Mouse (Mus musculus) kidney, postnatal 36 days (tissue): ENCODE data around the gene Itpr3.

Experiments
- DNase-seq, 2 experiments: peaks; one replicate each; pipeline ENCODE4 v3.0.0; 2021 to 2022; ENCODE audit warnings: mixed read lengths in 2 of 2

Itpr3 gene

GRCm38 (mm10) chr17:27120561-27121024, 63.5 kb downstream of the Itpr3 start:
- DNase-seq: peak; percentile 65 to 85

GRCm38 (mm10) chr17:27121266-27121665, 64.2 kb downstream of the Itpr3 start:
- DNase-seq: no peak

GRCm38 (mm10) chr17:27121781-27122180, 64.7 kb downstream of the Itpr3 start:
- DNase-seq: peak in 1 of 2 experiments; percentile 19

GRCm38 (mm10) chr17:27122701-27123100, 65.6 kb downstream of the Itpr3 start:
- DNase-seq: no peak

- DNase-seq: no peak
Observed at GRCm38 (mm10) chr17:27123103-27123502, 66.0 kb downstream of the Itpr3 start.

GRCm38 (mm10) chr17:27123813-27124375, 66.8 kb downstream of the Itpr3 start:
- no peak for DNase-seq

- peak; percentile 56 to 87 for DNase-seq
Observed at GRCm38 (mm10) chr17:27125185-27125584, 68.1 kb downstream of the Itpr3 start.

GRCm38 (mm10) chr17:27125669-27126202, 68.6 kb downstream of the Itpr3 start:
- DNase-seq: no peak

- DNase-seq: no peak
Observed at GRCm38 (mm10) chr17:27126974-27127373, 69.9 kb downstream of the Itpr3 start.

GRCm38 (mm10) chr17:27128189-27128588, 71.1 kb downstream of the Itpr3 start:
- DNase-seq: no peak

GRCm38 (mm10) chr17:27129291-27129690, 72.2 kb downstream of the Itpr3 start:
- DNase-seq: peak in 1 of 2 experiments; percentile 50

- DNase-seq: no peak
Observed at GRCm38 (mm10) chr17:27129819-27130218, 72.7 kb downstream of the Itpr3 start.

GRCm38 (mm10) chr17:27130246-27130645, 73.1 kb downstream of the Itpr3 start:
- DNase-seq: no peak

GRCm38 (mm10) chr17:27131240-27131665, 74.1 kb downstream of the Itpr3 start:
- DNase-seq: no peak

GRCm38 (mm10) chr17:27132238-27132637, 75.1 kb downstream of the Itpr3 start:
- no peak for DNase-seq

- DNase-seq: peak; percentile 98 to 99
Observed at GRCm38 (mm10) chr17:27133551-27134141, 76.5 kb downstream of the Itpr3 start, which contains the start of gene Uqcc2. Gene Uqcc2, minus strand, starts transcription at chr17:27133916.

GRCm38 (mm10) chr17:27134187-27134586, 77.1 kb downstream of the Itpr3 start:
- DNase-seq: no peak

- no peak for DNase-seq
Observed at GRCm38 (mm10) chr17:27134715-27135114, 77.6 kb downstream of the Itpr3 start.

GRCm38 (mm10) chr17:27138396-27138795, 81.3 kb downstream of the Itpr3 start:
- no peak for DNase-seq

- DNase-seq: no peak
Observed at GRCm38 (mm10) chr17:27139304-27139703, 82.2 kb downstream of the Itpr3 start.

GRCm38 (mm10) chr17:27140262-27140661, 83.2 kb downstream of the Itpr3 start:
- DNase-seq: no peak

GRCm38 (mm10) chr17:27141971-27142450, 84.9 kb downstream of the Itpr3 start:
- peak; percentile 38 to 42 for DNase-seq

- no peak for DNase-seq
Observed at GRCm38 (mm10) chr17:27144152-27144551, 87.0 kb downstream of the Itpr3 start.

- DNase-seq: no peak
Observed at GRCm38 (mm10) chr17:27146323-27146923, 89.3 kb downstream of the Itpr3 start.
